Mouse (Mus musculus): ENCODE results near the gene Myo15b.

Myo15b gene

DNA sequence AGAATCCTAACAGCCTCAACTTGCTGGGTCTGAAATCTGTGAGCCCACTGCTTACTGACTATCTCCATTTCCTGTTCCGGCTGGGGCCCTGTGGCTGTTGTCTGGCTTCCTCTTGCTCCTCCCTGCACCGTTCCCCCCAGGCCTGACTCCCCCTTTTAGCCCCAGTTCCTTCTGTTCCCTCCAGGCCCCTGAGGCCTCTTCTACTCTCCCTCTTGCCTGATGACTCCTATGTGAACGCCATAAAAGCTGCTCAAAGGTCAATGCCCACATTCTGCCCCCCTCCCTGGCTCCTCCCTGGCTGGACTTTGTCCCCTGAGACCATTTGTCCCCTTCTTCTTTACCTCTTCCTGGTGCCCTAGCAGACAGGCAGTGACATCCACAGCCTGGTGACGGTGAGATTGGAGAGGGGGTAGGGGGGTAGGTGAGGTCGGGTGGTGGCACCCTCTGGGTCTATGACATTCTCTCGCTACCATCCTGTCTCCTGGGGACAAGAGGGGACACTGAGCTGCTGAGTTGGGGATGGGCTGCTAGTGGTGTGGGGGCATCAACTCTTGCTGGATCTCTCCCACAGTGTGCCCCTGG, 19.1 kb downstream of the Myo15b start:
- DNase-seq = no peak

DNA sequence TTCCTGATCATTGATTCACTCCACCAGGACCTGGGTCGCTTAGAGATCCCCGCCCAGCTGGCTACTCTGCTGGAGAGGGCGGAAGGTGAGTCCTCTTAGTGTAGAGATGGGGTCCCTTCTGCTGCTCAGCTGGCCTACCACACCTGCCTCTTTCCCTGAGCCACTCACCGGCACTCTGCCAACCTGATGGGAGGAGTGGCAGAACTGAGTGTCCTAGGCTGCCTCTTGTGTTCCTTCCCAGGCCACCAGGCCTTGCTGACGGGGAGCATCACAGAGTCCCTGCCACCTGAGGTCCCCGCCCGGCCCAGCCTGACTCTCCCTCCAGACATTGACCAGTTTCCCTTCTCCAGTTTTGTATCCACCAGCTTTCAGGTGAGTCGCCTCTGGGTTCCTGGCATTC, 19.9 kb downstream of the Myo15b start:
- no peak for DNase-seq

DNA sequence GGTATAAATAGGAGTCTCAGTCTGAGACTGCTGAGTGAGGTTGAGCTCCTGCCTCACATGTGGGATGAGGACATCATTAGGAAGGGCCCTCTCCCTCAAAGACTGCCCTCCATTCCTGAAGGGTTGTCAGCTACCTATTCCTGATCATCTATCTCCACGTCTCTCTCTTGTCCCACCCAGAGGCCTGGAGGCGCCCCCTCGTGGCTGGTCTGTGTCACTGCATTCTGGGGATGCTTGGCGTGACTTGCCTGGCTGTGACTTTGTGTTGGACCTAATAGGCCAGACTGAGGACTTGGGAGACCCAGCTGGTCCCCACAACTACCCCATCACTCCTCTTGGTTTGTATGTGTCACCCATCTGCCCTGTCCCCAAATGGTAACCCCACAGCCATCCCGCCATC, 22.8 kb downstream of the Myo15b start:
- DNase-seq = peak in 1 of 2 experiments; percentile 43

DNA sequence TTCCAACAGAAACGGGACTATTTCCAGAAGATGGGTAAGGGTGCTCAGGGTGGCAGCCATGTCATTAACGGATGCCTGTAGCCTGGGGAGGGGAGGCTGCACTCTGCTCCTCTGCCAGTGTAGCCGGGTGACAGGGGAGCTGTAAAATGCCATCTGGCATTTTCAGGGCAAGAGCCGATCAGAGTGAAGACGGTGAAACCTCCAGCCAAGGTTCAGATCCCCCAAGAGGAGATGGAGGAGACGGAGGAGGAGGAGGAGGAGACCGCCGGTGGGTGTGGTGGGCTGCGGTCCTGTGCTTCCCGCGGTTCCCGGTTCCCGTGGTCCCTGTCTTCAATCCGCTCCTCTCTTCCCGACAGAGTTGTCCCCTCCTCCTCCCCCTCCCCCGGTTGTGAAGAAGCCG, 25.0 kb downstream of the Myo15b start:
- DNase-seq = no peak

DNA sequence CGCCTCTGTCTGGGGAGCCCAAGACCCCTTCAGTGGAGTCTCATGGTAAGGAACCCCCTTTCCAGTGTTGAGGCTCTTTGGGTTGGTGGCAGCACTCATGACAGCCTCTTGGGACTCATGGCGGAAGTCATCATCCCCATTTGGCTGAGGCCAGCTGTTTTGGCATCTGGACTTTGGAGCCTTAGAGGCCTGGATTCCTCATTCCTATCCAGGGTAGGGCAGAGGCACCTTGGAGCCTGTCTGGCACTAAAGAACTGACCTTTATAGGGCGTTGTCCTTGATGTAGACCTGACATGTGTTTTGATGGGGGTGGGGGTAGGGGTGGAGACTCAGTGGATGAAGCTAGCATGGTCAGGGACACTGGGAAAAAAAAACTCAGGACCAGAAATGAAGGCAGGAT, 26.2 kb downstream of the Myo15b start:
- DNase-seq = no peak

DNA sequence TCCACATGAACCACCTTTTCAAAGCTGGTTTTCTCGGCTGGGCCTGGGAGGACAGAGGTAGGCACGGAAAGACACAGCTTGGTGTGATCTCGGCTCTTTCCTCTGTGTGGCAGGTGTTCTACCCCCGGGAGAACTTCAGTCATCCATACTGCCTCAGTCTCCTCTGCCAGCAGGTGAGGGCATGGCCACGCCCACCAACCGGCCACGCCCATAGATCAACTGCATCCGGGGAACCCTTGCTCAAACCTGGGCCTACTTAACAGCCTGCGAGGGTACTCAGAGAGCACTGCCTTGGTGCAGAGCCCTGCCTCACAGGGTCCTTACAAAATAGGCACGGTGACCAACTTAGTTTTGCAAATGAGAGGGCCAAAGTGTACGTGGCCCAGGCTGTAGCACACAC, 27.1 kb downstream of the Myo15b start:
- no peak for DNase-seq

DNA sequence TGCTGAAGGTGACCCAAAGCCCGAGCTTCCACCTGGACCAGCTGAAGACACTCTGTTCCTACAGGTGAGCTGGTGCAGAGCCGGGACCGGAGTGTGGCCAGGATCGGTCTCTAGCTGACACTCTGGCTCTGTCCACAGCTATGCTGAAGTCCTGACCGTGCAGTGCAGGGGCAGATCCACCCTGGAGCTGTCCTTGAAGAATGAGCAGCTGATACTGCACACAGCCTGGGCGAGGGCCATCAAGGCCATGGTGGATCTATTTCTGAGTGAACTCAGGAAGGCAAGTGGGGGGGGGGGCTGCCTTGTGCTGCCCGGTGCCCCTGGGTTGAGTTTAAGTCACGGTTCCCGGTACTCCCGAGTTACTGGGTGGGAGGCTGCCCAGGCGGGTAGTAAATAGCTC, 28.2 kb downstream of the Myo15b start:
- DNase-seq = no peak

DNA sequence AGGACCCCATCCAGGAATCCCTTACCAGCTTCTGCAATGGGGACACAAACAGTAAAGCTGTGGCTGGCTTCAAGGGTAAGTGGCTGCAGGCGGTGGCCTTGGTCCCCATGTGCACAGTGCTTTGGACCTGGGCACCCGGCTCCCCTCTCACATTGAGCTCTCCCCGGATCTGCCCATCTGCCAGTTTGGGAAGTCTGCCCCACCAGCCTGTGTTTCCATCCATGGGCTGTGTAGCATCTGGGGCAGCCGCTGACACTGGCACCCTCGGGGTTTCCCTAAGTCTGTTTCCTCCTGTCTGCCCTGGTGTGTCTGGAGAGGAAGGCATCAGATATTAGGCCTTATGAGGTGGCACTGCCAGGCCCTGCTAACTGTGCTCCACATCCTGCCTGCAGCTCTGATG, 29.8 kb downstream of the Myo15b start:
- no peak for DNase-seq

DNA sequence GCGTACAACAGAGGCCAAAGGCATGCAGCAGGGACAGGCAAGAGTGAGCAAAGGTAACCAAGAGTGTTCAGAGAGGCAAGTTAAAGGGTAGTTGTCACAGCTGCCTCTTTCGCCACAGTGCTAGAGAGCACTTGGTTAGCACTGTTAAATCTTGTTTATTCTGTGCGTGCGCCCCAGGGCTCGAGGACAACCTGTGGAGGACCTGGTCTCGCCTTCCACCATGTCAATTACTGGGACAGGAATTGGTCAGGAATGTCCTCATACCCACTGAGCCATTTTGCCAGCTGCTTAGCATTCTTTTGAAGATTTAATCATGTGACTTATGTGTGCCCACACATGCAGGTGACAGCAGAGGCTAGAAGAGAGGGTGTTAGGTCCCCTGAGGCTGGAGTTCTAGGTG, 31.0 kb downstream of the Myo15b start:
- no peak for DNase-seq

DNA sequence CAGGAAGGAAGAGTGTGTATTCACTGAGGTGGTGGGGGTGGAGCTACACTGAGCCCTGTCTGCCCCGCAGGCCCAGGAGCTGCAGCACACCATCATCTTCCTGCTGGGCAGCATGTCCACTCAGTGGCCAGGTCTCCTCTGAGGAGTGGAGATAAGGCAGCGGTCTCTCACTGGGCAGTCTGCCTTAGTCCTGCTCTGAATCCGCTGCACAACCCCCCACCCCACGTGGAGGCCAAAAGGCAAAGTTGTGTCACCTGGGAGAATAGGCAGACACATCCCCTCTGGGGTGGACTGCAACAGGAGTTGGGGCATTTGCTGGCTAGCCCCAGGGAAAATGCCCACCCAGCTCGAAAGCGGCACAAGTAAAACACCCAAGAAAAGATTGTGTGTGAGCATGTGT, 34.0 kb downstream of the Myo15b start:
- no peak for DNase-seq

DNA sequence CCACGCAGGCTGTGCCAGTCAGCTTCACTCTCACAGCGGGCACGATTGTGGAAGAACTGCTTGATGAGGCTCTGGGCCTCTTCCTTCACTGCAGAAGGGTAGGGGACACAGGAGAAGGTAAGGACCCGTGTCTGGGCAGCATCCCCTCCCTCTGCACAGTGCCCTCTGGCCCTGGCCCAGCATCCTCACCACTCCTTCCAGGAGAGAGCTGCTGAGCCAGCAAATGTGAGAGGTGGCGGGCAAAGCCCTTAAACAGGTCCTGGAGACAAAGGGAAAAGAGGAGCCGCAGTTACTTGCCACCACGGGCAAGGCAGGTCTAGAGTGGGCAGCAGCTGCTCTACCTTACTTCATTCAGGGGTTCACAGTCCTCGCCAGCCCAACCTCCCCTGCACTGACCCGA, 34.9 kb downstream of the Myo15b start:
- no peak for DNase-seq

DNA sequence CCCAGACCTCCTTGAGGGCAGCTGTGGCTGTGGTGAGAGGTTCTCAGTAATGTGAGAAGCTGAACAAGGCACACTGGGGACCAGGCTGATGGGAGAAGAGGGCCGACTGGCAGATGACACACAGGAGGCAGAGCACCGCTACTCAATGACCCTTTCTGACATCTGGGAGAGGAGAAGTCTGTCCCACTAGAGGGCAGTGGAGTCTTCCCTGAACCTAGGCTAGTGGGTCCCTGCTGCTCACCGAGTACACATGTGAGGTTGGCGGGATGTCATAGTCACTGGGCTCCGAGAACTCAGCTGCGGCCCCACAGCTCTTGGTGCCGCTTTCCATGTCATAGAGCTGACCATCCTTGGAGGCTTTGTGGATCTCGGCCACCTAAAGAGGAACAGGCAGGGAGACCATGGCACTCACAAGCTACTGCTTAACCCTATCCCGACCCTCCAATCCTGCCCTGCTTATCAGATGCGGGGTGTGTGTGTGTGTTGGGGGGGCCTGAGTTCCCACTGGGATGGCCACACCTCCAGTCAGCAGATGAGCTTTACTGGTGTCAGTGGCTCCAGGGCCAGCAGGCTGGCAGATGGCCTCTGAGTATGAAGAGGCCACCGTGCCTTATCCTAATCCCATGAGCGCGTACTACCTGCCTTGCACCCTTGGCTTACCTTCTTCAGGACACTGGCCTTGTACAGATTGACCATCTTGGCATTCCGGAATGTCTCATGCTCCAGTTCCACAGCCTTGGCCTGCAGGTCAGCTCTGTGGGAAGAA, 36.7 kb downstream of the Myo15b start:
- no peak for DNase-seq

DNA sequence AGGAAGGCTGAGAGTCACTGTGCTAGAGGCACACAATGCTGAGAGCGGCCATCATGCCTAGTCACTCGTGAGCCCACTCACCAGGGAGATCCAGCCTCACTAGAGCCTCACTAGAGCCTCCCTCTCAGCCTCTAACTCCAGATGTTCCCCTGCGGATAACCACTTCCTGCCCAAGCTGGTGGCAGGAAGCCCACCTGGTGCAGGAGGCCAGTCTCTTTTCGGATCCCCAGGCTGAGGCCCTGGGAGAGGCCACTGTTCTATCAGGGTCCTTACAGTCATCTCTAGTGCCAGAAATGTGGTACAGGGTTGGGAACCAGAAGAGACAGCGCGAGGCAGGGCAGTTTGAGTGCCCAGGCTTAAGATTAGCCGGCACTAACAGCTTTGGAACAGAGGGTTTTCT, 40.2 kb downstream of the Myo15b start:
- no peak for DNase-seq

DNA sequence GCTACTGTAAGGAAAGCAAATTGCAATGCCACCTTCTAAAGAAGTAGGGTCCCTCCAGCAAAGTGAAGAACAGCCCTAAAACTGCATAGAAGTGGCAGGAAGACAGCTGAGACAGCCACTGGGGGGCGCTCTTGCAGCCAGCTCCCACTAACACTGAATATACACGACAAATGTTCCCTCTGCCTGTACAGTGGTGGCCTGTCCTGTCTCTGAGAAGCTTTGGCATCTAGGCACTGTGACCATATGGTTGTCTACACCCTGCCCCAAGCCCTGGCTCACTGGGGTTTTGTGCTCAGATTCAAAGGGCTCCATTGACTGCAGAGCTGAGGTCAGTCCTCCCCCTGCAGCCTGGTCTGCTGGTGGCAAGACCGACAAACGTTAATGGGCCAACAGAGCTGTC, 40.7 kb downstream of the Myo15b start:
- DNase-seq = peak in 1 of 2 experiments; percentile 49

DNA sequence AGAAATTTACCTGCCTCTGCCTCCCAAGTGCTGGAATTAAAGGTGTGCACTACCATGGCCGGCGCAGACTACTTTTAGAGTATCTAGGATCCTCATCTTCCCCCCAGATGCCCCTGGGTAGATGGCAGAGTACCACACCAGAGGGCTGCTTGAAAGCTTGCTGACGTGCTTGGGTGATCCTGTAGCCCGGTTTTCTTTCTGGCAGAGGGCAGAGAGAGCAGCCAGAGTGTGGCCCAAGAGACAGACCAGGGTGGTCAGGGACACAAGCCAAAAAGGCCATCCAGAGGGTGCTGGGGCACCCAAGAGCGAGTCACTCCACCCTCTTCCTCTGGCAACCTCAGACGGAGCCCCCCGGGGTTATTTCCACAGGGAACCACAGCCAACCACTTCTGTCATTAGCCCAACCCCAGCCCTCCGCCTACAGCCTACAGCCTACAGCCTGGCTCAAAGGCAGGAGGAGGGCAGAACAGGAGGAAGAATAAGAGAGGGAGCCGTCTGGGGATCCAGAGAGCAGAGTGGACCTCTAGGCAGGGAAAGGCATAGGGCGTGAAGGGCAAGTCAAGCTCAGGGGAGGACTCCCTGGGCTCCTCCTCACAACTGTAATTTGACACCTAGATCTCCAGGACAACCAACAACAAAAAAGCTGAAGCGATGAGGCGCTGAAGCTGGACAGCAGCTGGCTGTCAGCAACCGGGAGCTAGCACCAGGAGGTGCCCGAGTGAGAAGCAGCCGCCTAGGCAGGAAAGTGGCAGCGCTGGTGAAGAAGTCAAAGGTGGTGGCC, 41.5 kb downstream of the Myo15b start, which contains the start of gene Smim5:
TSS of gene Smim5 (plus strand) at position 481 of the 781 bp plus-strand sequence.
- no peak for DNase-seq

DNA sequence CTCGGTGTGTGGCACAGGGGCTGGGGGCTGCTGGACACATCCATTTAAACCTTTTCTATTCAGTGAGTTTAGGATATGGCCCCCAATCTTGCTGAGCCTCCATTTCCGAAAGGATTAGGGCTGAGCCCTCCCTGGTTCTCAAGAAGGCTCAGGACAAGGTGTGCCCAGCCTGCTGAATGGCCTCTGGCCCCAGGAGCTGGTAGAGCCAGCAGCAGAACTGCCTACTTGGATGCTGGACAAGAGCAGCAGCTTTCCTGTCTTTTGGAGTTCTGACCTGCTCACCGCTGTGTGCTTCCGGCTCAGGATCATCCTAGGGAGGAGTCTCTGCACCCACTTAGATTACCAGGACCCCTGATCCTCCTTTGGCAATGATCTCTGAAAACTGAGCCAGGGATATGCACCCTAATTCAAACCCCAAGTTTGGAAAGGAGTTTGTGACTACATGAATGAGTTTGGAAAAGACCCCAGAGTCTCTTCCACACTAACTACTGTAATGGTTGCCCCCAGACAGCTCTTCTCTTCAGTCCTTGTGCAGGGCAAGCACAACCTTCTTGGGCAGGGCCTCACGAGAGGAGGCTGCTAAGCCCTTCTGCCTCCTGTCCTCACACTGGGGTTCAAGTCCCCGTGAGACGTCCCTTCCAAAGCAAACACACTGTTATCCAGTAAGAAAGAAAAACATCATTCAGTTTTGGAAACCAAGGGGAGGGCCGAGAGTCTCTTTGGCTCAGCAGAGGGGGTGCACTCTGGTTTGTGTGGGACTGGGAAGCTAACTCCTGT, 42.5 kb downstream of the Myo15b start:
- no peak for DNase-seq

DNA sequence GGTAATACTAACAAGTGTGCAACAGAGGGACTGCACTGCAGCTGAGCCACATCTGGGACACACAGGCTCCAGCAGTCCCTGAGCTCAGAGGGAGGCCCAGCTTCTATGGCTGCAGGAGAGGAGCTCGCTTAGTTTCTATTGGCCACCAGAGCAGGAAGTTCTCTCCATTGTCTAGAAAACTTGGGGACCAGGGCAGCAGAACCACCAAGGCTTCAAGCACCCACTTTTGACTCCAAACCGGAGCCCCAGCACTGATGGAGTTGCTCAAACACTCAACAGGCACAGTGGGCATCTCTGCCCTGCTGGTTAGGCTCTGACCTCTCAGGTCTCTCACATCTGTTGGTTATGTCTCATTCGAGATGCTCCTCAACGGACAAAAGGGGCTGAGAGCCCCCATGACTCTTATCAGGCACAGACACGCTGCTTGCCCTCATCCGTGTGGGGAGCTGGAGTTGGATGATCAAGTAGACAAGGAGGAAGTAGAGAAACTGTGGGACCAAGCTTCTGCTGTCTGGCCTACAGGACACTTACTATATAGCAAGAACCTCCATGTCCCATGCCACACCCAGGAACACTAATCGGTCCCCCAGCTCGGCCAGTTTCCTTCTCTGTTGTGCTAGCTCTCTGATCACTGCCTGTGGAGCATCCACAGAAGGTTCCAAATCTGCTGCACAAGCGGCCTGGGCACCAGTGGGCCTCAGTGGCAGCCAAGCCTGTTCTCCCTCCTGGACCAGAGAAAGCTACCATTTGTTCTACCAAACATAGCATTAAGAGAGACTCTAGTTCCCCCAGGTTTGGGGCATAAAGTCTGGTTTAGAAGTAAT, 43.3 kb downstream of the Myo15b start:
- no peak for DNase-seq

DNA sequence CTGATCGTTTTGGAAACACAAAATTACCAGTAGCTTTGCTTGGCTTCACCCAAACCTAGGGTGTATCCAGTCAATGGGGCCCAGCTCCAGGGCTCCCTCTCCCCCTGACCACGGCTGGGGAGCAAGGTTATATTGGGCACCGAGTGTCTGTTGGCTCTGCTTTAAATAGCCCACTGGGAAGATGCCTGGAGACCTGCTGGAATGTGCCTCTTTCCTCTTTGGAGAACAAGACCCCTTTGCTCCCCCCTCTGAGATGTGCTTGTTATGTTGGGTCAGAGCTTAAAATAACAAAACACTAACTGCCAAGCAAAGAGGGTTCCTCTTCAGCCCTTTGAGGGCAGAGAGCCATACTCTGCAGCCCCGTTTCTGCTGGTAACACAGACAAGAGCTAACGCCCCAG, 44.0 kb downstream of the Myo15b start:
- DNase-seq = no peak

DNA sequence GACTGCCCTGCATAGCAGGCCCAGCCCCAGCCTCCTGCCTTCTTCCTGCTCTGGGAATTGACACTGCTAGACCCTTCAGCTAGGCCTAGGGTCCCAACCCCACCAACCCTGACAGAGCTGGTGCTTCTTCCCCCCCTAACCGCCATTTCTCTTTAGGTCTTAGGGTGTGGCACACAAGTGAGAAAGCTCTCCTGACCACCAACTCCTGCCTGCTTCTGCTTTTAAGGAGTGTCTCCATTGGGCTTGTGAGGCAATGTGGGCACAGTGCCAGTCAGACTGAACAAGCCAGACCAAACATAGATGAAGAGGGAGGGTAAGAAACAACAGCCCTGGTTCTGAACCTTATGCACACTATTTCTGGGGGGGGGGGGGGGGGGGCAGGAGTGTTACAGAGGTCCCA, 44.6 kb downstream of the Myo15b start:
- DNase-seq = no peak

DNA sequence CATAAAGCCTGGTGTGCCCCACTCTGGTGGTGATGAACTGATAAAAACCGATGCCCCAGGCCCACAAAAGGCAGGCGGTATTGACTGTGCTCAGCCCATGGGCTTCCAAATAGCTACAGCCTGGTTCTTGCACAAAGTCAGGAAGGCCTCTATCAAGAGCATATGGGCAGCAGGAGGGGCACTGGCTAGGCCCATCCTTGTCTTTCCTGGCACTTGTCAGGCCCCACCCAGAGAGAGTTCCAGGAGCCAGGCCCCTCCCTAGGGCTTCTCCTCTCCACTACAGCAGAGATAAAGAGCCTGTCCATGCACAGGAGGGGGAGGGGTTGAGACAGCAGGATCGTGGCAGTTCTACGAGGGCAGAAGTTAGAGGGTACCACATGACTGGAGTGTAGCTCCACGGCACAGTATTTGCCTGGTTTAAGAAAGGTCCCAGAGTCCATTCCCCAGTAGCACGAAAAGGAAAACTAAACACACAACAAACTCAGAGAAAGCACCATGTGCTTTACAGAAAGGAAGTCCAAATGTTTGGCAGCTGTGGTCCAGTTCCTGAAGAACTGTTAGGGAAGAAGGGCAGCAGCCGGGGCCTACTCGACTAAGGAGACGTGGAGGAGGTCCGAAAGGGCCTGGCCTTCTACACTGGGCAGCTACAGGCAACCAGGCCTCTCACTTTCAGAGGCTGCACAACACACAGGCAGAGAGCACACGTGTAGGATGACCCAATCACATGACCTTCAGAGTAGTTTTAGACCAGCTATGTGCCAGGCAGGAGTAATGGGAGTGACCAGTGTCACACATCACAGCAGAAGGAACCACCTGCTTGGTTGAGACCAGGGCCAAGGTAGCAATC, 45.4 kb downstream of the Myo15b start:
- no peak for DNase-seq

DNA sequence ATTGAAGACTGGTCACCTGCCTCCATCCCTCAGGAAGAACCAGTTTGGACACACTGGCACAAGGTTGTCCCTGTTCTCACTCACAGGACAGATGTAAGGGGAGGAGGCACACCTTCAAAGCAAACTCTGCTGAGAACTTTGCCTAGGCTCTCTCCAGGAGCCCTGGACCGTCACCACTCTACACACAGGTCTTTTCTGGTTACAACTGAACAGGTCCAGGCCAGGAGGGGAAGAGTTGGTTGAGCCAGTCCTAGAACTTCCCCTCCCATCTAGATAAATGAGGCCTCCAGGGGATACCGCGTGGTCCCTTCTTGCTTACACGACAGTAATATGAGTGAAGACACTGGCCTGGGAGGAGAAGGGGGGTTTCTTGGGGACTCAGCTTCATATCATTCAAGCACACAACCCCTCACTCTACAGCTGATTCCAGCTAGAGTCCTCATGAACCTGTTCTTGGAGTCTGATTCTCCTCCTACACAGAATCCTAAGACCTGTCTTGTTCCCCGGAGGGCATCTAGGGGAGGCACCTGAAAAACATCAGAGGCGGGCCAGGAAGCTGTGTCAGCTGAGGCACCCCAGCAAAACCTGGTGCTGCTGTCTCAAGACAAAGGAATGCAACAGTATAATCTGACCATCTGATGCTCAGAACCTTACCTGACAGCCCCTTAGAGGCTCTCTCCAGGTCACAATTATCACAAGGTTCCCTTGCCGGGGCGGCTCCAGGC, 46.2 kb downstream of the Myo15b start:
- no peak for DNase-seq

All from spleen, adult 18-20 months (tissue).